Mouse (Mus musculus): ENCODE data around the gene Tfb1m.

Tfb1m gene

DNA sequence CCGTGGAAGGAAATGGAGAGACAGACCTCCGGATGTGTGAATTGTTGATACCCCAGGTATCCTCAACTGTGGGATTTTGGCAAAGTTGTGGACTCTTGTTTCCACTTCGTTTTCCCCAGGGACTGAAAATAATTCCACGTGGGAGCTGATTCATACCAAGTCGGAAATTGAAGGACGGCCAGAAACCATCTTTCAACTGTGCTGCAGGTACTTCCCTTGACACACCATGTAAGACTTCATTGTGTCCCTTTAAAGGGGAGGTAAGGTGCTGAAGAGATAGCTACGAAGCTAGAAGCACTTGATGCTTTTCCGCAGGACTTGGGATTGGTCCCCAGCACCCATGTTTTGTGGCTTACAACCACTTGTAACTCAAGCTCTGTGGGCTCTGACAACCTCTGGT lies 41.7 kb downstream of the Tfb1m start:
- in situ Hi-C loops (cut with MboI; ENCODE audit: low sequenced_read_pairs): no loop called here

DNA sequence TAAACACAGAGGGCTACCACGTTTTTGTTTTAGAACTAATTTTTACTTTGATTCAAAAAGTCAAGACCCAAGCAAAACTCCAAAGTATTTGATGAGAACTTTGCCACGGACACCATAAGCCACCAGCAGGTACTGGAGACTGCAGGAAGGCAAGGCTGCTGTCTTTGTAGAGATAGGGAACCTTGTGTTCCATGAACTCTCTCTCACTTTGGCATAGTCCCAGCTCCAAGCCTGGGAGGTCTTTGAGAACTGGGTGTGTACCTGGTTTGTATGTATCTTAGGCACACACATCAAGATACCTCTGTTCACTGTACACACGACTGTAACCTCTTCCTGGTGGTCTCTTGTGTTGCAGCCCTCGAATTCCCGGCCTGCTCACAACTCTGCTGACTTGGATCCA lies 43.3 kb downstream of the Tfb1m start:
- in situ Hi-C loops (cut with MboI; ENCODE audit: low sequenced_read_pairs): no loop called here

DNA sequence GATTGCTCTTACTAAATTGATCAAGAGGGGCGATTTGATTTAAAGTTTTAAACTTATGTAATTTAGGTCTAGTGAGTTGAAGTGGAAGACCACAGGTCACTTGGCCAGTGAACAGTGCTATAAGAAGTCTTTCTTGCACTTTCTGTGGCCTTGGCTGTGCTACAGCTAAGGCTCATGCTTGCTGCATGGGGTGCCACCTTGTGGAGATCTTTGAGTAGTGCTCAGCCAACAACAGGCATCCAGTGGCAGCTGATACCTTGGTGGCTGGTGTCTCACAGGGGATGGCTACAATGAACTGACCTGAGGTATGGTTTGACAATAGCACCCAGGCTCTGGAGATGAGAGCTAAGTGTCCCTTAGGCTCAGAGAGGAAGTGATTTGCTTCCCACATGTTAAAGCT lies 47.7 kb downstream of the Tfb1m start:
- in situ Hi-C loops (cut with MboI; ENCODE audit: low sequenced_read_pairs): no loop called here

DNA sequence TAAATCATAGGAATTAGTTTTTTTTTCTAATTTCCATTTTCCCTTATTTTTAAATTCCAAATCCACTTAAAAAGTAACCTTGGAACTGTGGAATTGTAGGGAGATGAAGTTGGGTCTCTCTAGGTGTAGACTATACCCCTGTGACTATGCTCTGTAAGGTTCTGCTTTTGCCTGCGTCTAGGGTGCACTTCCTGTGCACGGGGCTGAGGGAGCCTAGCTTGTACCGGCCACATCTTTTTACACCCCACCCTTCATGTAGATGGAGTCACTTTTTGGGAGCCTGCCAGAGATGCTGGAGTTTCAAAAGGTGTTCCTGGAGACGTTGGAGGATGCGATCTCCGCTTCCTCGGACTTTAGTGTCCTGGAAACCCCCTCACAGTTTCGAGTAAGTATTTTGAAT lies 51.1 kb downstream of the Tfb1m start:
- in situ Hi-C loops (cut with MboI; ENCODE audit: low sequenced_read_pairs): no loop called here

DNA sequence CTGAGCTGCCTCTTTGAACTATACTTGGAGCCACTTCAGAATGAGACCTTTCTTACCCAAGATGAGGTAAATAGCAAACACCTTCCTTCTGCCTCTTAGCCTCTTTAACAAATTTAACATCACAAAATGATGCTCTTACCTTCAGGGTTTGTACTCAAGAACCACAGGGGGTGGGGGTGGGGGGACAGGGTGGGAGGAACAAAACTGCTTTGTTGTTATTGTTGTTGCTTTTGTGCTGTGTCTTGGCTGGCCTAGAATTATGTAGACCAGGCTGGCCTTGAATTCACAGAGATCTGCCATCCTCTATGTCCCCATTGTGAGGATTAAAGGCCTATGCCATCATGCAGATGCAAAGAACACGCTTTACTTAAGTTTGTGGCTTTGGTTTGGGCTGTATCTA lies 51.9 kb downstream of the Tfb1m start:
- in situ Hi-C loops (cut with MboI; ENCODE audit: low sequenced_read_pairs): no loop called here

DNA sequence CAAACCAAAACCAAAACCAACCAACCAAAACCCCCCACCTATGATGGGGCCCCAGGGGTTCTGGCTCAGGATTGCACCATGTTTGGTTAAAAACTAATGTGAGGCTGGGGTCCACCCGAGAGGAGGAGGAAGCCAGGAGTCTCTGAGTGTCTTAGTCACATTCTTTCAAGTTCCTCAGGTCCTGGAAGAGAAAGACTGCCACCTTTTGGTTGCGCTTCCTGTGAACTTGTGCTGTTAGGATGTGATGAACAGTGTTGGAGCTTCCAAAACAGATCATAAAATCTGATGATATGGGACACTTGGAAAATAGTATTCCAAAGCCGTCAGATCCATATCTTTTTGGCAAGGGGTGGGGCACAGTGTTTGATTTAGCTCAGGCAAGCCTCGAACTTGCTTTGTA lies 56.6 kb downstream of the Tfb1m start:
- in situ Hi-C loops (cut with MboI; ENCODE audit: low sequenced_read_pairs): no loop called here

DNA sequence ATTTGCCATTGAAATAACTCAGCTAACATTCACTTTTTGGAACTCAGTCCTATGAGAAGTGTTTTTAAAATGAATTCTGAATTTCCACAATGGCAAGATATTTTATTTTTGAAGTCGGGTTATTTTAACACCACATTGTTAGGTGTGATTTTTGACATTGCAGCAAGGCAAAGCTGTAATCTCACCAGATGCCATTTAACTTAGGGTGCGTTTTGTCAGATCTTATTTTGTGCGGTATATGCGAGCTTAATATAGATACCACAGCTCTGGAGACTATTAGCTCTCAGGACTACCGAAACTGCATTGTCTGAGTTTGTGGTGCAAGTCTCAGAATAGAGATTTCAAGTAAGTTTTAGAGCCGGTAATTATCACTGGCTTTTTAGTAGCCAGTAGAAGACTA lies 57.5 kb downstream of the Tfb1m start:
- in situ Hi-C loops (cut with MboI; ENCODE audit: low sequenced_read_pairs): no loop called here

DNA sequence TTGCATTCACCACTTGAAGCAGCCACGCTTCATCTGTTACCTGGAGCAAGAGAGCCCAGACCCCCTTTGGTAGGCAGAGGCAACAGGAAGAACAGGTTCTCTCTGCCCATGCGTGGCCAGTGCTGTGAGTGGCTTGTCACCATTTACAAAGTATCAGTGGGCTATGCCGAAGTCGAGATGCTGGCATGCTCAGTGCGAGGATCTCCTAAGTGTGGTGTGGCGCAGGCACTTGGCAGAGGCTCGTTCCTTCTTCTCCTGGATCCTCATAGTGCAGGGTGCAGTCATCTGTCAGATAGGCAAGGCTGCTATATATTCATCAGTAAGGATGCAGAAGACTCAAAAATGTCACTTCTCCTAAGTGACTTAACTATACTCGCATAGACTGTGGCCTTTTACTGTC lies 58.1 kb downstream of the Tfb1m start:
- in situ Hi-C loops (cut with MboI; ENCODE audit: low sequenced_read_pairs): no loop called here

DNA sequence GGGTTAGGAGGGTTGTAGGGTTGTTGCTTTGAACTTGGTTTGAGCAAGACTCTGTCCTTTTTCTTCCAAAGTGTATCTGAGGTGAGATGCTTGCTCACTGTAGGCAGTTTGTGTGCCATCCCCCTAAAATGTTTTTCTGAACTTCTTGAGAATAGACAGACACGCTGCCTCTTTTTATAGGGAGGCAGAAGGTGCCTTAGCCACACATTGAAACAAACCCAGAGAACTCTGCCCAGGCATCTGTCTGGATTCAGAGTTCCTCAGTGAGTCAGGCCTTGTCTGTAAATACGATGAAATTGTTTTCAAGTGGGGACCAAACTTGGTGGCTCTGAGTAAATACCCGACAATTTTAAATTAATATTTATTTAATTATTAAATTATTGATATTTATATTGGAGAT lies 59.0 kb downstream of the Tfb1m start:
- in situ Hi-C loops (cut with MboI; ENCODE audit: low sequenced_read_pairs): no loop called here

DNA sequence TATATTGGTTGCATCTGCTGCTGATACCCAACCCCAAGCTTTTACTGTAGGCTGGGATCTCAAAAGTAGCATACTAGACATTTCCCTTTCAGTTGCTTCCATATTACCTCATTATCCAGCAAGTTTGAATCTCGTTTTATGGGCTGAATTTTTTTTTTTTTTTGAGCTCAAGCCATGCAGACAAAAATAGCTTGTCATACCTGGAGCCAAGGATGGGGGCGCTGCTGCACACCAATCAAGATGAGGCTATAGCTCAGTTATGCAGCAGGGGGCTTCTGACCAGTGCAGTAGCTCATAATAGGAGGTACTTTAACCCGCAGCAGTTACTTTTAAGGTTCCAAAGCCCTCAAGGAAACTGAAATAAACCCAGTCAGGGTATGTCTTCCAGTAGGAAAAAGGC lies 59.5 kb downstream of the Tfb1m start:
- in situ Hi-C loops (cut with MboI; ENCODE audit: low sequenced_read_pairs): no loop called here

DNA sequence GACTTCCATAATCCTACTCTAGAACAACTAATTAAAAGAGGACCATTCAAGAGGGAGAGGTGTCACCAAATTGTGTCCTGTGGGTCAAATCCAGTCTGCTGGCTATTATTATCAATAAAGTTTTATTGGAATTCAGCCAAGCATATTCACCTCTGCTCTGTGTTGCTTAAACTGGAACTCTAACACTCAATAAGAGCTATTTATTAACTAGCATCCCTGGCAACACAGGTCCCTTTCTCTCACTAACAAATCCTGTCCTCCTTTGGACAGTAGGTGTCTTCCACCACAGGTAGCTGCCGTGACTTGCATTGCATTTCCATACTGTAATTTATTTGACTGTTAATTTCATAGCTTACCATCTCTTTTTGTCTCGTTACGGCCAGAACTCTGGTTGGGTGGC lies 61.5 kb downstream of the Tfb1m start:
- in situ Hi-C loops (cut with MboI; ENCODE audit: low sequenced_read_pairs): no loop called here

DNA sequence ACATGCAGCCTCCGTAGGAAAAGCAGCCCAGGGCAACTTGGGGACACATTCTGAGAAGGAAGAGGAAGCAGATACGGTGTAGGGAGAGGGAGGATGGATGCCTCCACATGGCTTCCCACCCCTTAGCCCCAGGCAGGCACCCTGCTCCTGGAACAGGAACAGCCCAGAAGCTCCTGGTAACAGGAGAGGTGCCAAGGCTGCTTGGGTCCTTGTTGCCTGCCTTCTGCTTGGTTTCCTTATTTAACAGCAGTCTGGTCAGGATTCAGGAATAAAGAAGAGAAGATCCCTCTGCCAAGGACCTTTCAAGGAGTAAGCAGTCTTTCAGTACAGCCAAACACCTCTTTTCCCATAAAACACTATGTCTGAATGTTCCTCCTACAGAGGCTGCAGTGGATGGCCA lies 62.0 kb downstream of the Tfb1m start:
- in situ Hi-C loops (cut with MboI; ENCODE audit: low sequenced_read_pairs): no loop called here

DNA sequence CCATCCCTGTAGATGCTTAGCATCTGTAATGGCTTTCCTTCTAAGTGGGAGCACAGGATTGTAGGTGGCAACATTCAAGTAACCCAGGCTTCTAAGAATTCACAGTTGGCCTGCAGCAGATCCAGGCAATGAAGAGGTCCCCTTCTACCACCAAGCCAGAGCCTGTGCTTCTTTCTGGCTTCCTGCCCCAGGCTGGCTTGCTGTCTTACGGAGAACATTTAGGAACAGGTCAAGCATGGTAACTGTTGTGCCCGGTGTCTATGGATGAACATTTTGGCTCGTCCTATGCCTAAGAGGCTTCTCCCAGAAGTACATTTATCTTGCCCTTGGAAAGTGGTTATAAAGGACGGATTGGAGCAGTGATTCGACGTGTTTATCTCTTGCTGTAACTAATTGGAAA lies 65.9 kb downstream of the Tfb1m start:
- in situ Hi-C loops (cut with MboI; ENCODE audit: low sequenced_read_pairs): no loop called here

DNA sequence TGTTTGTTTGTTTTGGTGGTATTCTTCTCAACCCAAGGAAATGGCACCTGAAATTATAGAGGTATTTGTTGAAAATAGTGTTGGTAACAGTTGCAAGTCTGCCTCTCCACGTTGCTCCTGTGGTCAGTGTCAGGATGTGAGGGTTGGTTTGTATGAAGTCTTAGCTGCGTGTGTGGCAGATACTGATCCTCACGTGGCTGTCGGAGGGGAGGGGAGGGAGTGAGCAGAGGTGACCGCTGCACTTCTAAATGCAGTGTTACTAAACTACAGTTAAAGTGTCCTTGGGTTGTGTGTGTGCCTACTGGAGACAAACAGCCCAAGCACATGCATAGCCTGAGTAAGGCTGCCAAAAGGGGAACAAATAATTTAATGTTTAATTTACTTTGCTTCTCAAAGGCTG lies 66.5 kb downstream of the Tfb1m start:
- in situ Hi-C loops (cut with MboI; ENCODE audit: low sequenced_read_pairs): no loop called here

DNA sequence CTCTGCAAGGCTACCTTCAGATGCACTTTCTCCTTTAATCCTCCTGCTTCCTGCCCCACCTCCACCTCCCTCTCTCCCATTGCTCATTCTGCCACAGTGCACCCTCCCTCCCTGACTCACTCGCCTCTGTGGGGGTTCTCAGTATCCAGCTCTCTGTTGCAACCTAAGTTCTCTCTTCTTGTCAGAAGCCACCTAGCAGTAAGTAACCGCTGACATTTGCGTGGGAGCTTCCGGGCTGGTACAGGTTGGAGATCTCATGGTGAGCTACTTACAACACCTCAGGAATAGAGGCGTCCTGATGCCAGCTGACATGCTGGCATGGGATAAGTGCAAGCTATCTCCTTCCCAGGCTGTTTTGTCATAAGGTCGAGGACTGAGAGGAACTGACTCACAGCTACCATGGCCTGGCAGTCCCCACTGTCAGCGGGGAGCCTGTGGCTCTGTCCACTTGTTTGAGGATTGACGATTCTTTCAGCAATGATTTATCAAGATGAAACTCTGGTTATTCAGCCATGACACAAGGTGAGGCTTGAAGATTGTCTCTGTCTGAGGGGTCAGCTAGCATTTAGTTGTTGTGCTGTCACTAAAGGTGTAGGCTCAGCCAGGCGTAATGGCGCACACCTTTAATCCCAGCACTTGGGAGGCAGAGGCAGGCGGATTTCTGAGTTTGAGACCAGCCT lies 67.2 kb downstream of the Tfb1m start:
- in situ Hi-C loops (cut with MboI; ENCODE audit: low sequenced_read_pairs): no loop called here

DNA sequence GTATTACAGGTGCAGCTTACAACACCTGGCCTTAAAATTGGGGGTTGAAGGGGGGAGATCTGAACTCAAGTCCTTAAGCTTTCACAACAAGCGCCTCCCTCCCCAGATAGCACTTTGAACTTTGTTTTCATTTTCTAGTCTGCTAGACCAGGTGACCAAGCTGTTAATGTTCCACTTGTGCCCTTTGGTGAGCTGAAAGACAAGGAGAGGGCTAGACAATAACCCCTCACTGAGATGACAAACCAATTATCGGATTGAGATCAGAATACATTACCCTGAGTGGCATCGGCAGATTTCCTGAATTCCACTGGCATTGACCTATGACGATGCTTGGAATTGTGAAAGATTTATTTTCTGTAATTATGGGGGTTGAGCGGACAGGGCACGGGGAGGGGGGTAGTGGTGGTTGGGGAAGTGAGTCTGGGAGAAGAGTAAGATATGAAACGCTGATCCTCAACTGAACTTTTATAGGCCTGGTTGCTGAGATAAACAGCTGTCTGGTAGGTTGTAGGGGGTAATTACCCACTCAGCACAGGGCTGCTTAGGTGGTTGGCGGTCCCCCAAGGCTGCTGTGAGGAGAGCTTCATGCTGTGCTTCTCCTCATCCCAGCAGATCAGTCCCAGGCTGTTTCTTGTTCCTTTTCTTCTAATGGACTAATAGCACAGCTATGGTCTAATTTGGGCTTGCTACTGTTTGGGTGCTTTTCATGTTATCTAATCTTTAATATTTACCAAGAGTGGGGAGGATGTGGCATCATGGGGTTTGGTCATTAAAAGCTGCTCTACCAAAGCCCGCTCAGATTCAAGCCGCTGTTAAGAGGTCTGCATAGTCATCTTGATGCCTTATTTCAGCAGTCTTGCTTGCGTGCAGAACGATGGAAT lies 69.6 kb downstream of the Tfb1m start:
- in situ Hi-C loops (cut with MboI; ENCODE audit: low sequenced_read_pairs): no loop called here

DNA sequence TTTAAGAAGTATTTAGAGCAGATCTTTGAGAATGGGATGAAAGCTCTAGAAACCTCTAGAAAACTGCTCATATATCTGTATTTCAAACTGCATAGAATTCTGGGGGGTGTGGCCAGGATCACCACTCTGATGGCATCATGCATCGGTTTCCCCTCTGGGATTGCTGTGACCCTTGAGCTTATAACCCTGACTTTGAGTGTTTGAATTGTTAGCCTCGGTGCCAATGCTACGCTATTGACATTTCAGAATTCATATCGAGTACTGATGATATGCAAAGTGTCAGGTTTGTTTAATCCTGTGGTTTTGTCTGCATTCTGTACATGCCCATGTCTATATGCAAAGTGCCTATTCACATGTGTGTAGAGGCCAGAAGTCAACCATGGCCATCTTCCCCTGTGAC lies 70.4 kb downstream of the Tfb1m start:
- in situ Hi-C loops (cut with MboI; ENCODE audit: low sequenced_read_pairs): no loop called here

DNA sequence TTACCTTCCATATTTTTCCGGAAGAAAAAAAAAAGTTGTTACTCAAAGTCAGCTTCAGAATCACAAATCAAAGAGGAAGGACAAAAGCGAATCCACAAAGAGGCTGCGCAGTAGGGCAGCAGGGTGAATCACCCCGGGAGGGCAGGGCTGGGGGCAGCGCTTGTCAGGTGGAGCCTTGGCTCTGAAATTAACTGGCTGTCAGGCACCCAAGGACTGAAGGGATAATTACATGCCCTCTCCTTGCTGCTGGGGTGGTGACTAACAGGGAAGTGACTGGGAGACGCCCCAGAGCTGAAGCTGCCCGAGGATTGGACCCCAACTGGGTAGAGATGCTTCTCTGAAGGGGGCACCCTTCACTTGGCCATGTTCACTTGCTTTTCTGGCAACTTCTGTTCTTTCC lies 71.7 kb downstream of the Tfb1m start:
- in situ Hi-C loops (cut with MboI; ENCODE audit: low sequenced_read_pairs): no loop called here

DNA sequence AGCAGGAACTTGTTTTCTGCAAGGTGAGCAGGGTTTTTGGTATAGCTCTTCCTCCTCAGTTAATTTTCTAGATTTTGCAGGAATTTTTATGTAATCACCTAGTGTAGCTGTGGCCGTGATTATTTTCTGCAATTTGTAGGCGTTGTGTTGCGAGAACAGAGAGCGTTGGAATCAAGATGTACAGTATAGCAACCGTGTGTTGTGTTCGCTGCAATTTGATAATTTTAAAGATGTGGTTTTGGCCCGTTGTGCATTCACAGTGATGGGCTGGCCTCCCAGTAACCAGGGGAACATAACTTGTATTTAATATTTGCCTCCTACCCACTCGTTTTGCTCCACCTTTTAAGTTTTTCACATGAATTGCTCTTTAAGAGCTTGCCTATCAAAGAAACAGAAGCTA lies 74.5 kb downstream of the Tfb1m start:
- in situ Hi-C loops (cut with MboI; ENCODE audit: low sequenced_read_pairs): no loop called here

DNA sequence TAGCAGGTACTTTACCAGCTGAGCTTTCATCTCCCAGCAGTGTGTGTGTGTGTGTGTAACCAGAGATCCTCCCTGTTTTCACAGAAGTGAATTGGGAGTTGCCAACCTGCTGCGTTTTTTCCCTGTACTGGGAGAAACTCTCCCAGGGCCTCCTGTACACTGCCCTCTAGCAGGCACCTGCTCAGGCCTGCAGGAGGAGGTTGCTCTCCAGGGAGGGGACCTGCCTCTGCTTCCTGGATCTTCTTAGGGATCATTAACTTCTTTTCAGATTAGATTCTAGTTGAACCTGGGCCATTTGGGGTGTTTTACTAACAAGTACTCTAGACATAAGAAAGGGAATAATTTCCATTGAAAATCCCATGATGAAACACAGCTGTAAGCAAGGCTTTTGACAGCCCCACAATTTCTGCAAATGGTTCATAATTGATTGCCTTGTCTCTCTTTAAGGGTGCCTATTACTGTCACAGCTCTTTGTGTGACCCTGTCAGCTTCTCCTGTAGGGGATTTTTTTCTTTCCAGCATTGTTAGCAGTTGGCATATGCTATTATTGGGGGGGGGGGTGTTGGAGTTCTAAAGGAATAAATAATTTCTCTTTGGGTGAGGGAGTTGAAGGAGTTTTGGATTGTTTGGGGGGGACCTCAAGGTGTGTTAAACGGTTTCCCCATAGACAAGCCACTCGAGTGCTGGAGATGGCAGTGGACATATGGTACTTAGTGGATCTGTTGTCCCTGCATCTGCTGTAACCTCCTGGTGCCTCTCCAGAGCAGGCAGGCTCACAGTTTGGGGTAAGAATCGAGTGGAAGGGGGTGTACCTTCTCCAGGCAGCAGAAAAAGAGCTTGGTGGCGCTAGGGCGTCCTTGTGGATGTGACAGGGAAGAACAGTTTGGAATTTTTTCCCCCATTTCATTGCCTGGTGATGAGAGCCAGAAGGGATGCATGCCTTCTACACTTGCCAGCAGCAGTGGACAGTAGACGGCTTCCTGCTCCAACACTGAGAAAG lies 75.7 kb downstream of the Tfb1m start:
- in situ Hi-C loops (cut with MboI; ENCODE audit: low sequenced_read_pairs): no loop called here

DNA sequence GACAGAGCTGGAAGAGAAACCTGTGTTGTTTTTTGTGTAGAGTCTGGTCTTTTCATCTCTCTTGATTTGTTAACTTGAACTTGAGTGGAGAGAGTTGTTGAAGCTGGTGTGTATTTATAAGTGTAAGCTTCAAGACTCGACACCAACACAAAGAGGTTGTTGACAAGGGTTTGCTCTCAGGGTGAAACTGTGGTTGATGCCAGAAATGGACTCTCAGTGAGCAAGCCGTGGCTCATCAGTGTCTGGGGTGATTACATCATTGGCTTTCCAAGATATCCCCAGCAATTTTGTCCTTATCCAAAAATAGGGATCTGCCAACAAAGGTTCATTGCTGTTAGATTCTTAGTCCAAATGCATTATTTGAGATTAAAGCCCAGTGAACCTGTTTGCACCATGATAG lies 81.0 kb downstream of the Tfb1m start:
- in situ Hi-C loops (cut with MboI; ENCODE audit: low sequenced_read_pairs): no loop called here
